Mouse (Mus musculus) heart, adult 8-10 months (tissue): ENCODE results near the gene Homer3. TPM values are rescaled to one million over a fixed set of nuclear protein-coding genes. Genes with fewer than 3 reads are reported as not detected.
A peak's percentile ranks its signal among the peaks of the same experiment; 100 is the strongest.

Experiments
- DNase-seq: peaks from one replicate; pipeline ENCODE4 v3.0.0; 2022; ENCODE audit warnings: low spot score
- total RNA-seq, 4 experiments: library from RNA; stranded (reverse); gene quantifications; 2 replicates each; pipeline ENCODE4 v1.2.4; 2022

Gene Homer3
- 1 to 10 TPM; 7.8 to 9.1 (median 8.0) TPM for total RNA-seq

DNA sequence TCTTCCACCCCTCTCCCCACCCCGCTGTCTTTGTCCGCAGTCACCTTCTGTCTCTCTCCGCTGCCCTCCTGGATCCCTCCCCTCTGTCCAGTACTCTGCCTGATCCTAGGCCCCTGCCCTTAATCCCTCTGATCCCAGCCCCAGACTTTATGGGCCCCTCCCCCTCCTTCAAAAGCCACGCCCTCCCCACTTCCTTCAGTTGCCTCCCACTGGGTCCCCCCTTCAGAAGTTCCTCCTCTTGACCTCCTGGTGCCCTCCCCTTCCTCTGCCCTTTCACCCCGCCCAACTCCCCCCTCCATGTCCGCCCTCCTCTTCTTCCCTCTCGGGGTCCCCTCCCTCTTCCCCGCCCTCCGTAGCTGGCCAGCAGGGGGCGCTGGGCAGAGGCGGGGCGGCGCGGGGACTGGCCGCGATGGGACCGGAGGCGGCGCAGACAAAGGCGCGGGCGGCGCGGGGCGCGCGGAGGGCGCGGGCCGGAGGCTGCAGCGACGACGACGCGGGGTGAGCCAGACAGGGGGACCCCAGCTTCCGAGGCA, at the start of gene Homer3:
Homer3 (plus strand) TSS at position 225 of the 533 bp plus-strand sequence.
- DNase-seq = peak; percentile 91

DNA sequence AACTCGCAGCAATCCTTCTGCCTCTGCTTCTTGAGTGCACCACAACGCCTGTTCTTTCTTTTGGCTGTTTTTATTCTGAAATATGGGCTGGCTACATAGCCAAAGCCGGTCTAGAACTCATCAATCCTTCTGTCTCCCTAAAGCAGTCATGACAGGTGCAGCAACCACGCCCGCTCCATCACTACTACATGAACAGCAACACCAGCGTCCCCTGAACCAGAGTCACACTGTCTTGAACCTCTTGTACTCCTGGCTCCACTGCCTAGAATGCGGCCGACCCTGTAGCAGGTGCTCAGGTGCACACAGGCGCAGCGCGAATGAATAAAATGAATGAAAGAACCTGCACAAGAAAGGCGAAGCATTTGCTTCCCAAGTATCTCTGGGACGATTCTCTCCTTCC, 49.0 kb upstream of the Homer3 start:
- DNase-seq = no peak

DNA sequence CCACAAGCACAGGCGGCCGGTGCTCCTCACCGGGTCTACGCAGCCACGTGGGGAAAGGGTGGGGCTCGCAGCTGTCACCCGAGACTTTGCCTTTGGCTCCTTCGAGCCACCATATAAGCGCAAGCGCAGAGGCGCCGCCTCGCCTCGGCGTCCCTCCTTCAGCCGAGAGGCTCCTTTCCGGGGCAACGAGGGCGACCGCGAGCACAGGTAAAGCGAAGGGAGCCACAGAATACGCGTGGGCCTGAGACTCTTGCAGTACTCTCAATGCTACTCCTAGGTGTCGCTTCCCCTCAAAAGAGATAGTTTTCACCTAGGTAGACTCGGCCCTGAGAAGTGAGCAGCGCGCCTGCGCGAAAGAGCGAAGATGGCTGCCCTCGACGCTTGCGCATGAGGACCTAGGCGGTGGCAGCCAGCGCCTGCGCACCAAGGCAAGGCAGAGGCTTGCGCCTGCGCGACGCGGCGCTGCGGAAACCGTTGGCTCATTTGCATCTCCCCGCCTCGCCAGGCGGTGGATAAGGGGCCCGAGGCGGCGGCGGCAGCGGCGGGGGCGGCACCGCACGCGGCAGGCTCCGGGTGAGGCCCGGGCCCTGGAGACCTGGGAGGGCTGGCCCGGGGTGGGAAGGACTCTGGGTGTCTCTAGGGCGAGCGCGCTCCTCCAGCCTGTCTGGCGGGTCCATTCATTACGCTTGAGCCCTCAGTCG, 48.4 kb upstream of the Homer3 start, which contains the start of the genes Sugp2 and Armc6:
Sugp2 (plus strand) TSS at position 147 of the 701 bp plus-strand sequence.
Armc6 (minus strand) TSS at position 387 of the 701 bp plus-strand sequence.
- peak; percentile 96 for DNase-seq

DNA sequence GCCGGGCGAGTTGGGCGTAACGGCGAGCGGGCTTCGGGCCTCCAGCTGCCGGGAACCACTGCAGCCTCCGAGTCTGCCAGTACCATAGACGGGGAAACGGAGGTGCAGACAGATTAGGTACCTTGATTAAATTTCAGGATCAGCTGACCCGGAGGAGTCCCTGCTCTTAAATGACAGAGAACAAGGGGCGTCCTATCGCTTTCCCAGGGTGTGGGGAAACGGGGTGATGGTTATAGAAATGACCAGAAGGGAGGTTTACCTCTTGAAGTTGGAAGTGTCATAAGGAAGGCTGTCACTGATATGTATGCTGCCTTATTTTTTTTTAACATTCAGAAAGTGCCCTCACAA, 47.9 kb upstream of the Homer3 start:
- DNase-seq = no peak

DNA sequence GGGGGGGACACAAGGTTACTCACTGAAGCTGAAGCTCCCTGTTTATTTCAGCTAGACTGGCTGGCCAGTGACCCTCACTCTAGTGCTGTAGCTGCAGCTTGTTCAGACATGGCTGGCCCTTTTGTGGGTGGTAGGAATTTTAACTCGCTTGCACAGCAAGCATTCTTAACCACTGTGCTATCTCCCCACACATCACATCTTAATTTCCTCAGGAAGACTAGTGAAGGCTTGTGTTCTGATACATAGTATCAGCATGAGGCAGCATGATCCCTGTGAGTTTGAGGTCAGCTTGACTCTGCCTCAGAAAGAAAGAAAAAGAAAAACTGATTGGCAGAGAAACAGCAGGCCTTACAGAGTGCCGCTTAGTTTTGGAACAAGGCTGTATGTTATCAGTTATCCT, 44.8 kb upstream of the Homer3 start:
- no peak for DNase-seq

DNA sequence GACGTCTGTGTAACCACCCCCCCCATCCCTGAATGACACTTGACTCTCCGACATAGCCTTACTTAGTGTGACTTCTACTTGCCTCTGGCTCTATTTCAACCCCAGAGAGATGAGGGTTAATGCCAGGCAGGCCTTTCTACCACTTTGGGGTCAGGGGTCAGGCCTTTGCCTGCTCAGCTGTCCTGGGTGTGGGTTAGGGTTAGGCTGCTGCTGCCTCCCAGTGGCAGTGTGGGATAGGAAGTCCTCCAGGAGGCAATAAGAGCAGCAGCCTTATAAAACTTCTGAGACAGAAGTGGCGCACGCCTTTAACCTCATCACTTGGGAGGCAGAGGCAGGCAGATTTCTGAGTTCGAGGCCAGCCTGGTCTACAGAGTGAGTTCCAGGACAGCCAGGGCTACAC, 42.0 kb upstream of the Homer3 start:
- no peak for DNase-seq

DNA sequence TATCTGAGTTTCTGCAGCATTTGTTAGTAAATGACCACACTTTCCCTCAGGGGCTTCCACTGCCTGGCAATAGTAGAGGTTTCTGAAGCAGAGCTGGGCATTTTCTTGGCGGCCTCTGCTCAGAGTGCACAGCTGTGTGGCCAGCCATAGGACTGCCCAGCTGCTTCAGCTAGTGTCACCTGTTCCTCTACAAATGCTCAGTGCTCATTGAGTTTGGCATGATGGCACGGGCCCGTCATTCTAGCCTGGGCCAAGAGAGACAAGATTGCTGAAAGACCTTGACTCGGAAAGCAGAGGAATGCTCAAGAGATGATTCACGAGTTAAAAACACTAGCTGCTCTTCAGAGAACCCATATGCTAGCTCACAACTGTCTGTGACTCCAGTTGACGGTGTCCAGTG, 36.0 kb upstream of the Homer3 start:
- DNase-seq = no peak

DNA sequence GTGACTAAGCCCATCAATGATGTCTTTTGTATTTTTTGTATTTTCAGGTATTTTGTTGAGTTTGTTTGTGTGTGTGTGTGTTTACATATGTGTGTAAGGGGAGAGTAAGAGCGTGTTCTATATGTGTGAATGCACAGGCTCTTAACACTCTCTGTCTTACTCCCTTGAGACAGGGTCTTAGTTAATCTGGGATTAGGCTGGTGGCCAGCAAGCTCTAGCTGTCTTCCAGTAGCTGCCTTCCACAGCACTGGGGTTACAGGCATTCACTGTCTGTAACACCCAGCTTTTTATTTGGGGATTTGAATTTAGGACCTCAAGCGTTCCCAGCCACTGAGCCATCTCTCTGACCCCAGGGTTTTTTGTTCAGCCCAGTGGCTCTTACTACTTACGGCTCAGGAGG, 34.8 kb upstream of the Homer3 start:
- no peak for DNase-seq

DNA sequence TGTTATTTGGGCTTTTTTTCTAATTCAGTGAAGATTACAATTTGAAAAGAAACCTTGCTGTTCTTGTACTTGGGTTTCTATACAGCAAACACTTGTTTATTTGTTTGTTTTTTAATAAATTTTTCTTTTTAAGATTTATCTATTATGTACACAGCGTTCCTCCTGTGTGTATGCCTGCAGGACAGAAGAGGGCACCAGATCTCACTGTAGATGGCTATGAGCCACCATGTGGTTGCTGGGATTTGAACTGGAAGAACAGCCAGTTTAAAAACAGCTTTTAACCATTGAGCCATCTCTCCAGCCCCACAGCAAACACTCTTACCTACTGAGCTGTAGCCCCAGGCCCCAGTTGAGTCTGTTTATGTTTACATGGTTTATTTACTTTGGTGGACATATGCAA, 28.0 kb upstream of the Homer3 start:
- no peak for DNase-seq

DNA sequence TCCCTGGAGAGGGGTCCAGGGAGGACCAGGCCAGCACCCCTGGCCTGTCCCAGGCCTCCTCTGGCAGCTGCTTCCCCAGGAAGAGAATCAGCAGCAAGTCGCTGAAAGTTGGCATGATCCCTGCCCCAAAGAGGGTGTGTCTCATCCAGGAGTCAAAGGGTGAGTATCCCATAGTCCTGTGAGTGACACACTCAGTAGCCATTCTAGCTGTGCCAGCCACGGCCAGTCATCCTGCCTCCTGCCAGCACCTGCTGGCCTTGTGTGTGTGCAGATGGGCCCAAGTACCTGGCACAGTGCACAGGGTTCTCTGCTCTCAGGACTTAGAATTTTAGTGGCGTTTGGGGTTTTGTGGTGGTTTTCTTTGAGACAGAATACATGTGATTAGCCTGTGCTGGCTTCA, 25.2 kb upstream of the Homer3 start:
- no peak for DNase-seq

DNA sequence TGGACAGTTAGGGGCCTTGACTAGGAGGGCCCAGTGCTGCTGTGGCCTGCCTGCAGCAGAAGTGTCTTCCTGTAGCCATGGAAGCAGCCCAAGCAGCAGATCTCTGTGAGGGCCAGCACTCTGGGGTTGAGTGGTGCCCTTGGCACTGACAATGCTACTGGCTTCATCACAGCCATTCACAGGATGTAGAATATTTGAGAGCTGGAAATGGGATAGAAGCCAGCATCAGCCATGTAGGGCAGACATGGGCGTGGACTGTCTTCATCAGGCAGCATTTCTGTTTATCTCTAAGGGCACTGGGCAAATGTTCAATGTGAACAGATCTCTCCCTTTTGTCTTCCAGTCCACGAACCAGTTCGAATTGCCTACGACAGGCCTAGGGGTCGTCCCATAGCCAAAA, 24.0 kb upstream of the Homer3 start:
- DNase-seq = peak; percentile 23

DNA sequence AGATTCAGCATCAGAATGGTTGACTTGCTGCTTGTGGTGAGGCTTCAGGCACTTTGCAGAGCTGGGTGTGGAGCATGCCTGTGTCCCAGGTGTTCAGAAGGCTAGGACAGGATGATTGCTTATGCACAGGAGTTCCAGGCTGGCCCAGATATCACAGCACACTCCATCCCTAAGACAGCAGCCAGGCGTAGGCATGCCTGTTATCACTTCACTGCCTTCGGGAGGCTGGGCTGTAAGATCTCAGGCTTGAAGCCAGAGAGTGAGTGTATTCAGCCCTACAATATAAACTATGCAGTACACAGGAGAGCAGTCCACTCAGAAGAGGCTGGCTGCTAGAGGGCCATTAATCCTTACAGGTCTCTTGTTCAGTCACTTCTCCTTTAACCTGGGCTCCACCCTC, 23.6 kb upstream of the Homer3 start:
- DNase-seq = no peak

DNA sequence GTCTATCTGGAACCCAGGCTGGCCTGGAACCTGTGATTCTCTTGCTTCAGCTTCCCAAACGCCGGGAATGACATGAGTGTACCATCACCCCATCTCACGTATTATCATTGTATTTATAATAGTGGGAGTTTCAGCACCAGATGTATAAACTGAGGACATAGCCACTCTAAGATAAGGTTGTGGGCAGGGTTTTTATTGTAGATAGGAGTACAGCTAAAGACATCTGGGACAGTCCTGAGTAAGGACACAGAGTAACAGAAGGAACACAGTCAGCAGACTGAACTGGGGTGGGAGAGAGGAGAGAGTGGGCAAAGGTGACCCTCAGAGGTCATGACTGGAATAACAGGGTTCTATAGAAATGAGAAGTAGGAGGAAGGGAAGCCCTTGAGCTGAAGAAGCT, 15.0 kb upstream of the Homer3 start:
- no peak for DNase-seq

DNA sequence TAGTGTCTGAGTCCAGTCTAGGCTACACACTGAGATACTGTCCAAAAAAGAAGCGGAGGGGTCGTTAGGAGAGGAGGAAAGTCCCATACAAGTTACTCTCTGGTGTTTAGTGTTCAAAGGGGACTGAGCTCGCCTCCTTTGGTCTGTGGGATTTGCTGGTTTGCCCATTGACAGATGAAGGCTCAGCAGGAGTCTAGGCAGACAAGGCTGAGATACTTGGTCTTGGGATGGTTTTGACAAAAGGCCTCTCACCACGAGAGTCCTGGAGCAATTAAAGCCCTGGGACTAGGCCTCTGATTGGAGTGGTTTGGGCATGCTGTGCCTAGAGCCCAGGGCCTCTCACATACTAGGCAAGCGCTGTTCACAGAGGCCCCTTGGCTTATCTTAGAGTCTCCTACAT, 14.3 kb upstream of the Homer3 start:
- DNase-seq = no peak

DNA sequence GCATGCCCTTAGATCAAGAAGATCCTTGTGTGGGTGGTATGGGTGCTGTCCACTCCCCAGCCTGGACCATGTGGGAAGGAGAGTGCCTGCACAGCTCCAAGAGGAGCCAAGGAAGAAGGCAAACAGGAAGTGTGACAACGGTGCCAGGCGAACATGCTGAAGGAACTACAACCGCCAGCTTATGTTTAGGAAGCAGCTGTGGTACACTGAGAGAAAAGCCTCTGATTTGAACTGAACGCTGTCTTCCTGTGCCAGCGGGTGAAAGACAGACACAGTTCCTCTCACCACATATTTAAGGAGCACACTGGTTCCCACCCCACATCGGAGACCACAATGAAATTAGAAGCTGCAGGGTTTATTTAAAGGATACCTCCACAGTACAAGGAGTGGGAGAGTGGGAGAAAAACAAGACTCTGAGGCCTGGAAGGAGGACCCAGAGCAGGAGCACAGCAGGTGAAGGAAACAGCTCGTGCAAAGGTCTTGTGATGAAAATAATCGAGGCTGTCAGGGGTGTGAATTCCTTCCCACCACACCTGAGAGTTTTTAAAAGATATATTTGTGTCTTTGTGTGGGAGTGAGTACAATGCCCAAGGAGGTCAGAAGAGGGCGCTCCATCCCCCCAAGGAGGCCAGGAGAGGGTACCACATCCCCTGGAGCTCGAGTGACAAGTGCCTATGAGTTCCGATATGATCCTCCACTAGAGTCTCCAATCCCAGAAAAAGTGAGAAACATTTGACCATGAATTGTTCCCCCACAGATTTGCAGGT, 13.6 kb upstream of the Homer3 start:
- no peak for DNase-seq

DNA sequence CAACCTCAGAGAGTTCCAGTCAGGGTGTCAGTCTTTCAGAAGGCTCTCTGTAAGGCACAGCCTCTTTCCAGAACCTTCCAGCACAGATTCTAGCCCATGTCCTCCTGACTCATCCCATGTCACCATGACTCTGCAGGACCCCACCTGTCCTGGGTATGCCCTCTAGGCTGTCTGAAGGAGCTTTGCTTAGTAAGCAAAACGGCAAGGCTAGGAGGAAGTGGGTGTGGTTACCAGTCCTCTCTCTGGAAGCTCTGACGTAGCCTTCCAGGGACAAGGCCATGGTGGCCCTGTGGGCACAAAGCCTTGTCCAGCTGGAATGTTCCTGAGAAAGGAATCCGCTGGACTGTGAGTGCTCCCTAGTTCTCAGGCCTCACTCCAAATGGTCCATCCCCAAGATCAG, 9.7 kb upstream of the Homer3 start:
- peak; percentile 37 for DNase-seq

DNA sequence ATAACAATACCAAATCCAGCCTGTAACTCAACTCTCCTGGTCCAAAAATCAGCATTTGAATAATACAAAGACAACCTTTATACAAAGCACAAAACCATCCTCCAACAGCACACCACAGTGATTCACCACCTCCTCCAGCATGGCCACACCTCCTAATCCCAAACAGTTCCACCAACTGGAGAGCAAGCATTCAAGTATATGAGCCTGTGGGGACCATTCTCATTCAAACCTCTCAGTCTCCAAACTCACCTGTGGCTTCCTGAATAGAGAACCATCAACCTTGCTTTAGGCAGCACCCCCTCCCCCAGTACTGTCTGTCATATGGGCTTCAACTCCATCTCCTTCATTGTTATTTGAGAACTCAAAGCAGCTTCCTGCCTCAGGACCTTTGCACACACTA, 8.3 kb upstream of the Homer3 start:
- no peak for DNase-seq

DNA sequence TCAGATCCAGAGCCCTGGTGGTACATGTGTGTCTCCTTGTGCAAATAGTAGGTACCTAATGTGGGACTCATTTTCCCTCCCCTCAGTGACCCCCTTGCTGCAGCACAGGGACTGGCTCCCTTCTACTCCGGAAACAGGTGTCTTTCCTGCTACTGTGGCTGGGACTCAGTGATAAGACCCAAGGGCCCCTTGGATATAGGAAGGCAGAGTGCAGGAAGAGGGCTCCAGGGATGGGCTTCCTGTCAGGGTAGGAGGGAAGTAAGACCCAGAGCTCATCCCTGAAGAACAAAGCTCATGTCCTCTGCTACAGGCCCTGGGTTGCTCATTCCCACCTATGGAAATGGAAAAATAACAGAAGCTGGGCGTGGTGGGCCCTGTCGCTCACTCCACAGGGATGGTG, 6.2 kb upstream of the Homer3 start:
- peak; percentile 33 for DNase-seq

DNA sequence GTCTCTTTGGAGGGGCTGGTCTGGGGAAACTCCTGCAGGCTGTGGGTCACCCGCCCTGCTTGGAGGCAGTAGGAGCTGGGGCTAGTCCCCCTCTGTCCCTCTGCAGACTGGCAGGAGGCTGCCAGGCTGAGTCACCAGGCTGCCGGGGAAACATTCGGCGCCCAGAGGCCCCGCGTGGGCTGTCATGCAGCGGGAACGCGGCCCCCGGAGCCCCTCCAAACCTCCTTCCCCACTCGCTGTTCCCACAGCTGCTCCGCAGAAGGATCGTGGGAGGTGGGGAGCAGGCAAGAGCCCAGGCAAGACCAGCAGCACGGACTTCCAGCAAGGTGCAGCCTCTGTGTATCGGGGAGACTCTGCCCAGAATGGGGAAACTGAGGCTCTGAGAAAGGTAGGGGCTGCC, 4.5 kb upstream of the Homer3 start:
- DNase-seq = no peak

DNA sequence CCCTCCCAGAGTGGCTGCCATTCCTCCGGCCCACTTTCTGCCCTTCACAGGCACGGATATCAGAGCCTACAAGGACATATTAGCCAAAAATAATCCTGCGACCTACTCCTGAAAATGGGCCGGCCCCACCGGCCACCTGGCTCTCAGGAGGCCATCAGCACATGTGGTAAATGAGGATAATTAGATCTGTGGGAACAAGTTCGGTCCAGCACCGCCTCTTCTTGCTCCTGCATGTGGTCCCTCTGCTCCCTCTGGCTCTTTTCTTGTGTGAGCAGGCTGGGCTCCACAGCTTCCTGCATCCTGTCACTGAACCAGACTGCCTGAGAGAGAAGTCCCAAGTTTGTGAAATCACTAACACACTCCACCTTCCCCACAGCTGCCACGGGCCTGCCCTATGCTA, 3.4 kb upstream of the Homer3 start:
- DNase-seq = no peak

DNA sequence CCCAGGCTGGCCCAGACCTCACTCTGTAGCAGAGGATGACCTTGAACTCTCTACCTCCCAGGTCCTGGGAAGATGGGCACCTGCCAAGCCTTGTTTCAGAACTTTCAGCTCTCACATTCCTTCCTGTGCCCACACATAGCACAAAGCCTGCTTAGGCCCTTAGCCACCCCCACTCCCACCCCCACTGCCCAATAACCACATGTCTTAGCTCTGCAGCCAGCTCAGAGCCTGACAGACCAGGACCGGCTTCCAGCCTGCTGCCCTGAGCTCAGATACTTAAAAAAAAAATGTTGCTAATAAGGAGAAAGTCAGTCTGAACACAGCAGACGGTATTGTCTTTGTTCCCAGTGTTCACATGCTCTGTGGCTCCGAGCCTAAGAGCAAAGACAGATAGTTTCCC, 1.6 kb upstream of the Homer3 start:
- no peak for DNase-seq

DNA sequence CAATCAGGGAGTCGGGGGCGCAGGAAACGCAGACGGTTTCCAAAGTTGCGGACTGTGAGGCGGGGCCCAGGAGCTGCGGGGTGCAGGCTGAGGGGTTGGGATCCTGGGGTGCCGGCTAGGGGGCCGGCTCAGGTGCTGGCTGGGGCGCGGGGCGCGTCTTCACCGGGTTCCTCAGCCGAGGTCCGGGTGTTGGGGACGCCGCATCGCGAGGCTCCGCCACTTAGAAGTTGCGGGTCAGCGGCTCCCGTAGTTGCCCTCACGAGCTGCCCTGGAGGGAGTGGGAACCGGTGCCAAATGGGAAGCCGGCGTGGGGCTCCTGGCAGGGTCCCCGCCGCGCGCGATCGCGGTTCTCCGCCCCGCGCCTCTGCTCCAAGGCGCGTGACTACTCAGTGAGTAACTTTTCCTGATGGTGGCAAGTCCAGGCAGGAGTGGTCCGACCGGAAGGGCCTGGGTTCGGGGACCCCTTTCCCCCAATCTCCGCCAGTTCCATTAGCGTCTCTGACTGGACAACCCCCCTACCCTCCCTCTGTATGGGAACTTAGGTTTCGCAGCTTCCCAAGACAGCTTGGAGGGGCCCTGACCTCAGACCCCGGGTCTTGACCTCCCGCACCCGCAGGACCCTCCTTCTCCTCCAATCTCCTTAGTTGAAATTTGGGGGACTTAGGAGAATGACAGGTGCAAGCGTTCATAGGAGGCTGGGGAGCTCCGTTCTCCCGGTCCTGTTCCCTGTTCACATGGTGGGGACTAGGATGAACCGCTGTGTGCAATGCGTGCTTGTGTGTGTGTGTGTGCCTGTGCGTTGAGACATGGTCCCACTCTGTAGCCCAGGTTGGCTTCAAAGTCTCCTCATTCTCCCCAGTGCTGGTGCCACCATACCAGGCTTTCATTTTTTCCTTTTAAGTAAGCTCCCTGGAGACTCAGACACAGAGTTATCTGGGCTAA, 780 bp downstream of the Homer3 start:
- no peak for DNase-seq
